Mouse (Mus musculus): ENCODE measurements around the gene Mto1. TPM values are rescaled to one million over a fixed set of nuclear protein-coding genes. Genes with fewer than 3 reads are reported as not detected.

The Mto1 gene
- polyA plus RNA-seq, 1 experiment, result 20.7 TPM

DNA sequence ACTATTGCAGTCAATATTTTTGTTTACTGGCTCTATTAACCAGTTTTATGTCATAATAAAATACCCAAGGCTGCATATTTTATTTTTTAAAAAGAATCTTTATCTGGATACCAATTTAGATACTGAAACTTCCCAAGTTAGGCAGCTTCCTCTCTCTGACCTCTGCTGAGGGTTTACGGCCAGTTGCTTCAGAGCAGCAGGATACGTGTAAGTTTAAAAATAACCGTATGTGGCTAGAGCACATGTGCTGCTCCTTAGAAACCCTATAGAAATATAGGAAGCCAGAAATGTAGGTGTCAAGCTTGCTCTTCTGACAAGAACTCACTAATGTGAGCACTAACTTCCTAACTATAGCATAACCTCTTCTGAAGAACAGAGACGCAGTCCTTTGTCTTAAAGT lies 15.3 kb downstream of the Mto1 start:
- TF ChIP-seq GATA1 (IDR thresholded peaks at IDR 0.05; ENCODE audit: low read length), result no peak

DNA sequence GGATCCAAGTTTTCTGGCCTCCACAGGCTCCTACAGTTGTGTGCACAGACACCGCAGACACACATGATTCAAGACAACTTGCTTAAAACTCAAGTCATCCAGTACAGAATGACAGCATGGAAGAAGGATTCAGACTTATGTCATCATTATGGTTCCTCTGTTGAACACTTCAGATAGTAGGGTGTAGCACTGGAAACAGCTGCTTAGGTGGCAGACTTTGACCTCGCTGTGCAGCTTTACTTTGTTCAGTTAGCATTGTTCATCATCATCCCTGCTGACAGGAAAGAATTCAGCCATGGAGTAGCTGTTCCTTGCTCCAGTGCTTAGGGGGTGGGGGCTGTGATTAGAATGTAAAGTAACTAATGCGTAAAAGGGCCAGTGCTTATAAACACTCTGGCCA lies 17.7 kb downstream of the Mto1 start:
- no peak for TF ChIP-seq GATA1 (IDR thresholded peaks at IDR 0.05; ENCODE audit: low read length)

- TF ChIP-seq GATA1 (IDR thresholded peaks at IDR 0.05; ENCODE audit: low read length), result no peak
Observed at GRCm38 (mm10) chr9:78473588-78473987, 25.6 kb downstream of the Mto1 start.

DNA sequence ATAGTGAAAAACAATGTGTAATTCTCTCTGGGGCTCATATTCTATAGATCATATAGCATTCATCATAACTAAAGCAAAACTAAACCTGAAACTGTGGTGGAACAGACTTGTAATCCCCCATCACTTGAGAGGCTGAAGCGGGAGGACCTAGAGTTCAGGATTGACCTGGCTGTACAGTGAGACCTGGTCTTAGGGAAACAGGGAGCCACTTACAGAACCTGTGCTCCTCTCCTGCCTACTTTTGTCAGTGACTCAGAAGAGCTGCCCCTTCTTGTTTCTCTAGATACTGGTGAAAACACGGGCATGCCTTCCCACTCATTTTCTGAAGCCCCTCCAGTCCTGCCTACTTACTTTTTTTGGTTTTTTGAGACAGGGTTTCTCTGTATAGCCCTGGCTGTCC lies 26.3 kb downstream of the Mto1 start:
- TF ChIP-seq GATA1 (IDR thresholded peaks at IDR 0.05; ENCODE audit: low read length), result no peak

GRCm38 (mm10) chr9:78474771-78475382 lies 26.9 kb downstream of the Mto1 start:
- TF ChIP-seq GATA1 (IDR thresholded peaks at IDR 0.05; ENCODE audit: low read length), result no peak

DNA sequence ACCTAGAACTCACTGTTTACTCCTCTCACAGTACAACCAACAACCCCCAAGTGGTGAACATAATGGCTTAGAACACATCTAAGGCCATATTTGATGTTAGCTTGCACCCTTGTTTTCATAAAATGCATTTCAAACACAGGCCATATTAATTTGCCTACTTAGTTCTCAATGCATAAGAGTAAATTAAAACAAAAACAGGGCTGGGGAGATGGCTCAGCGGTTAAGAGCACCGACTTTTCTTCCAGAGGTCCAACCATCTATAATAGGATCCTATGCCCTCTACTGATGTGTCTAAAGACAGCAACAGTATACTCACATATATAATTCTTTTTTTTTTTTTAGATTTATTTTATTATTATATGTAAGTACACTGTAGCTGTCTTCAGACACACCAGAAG lies 27.4 kb downstream of the Mto1 start:
- TF ChIP-seq GATA1 (IDR thresholded peaks at IDR 0.05; ENCODE audit: low read length), result no peak

DNA sequence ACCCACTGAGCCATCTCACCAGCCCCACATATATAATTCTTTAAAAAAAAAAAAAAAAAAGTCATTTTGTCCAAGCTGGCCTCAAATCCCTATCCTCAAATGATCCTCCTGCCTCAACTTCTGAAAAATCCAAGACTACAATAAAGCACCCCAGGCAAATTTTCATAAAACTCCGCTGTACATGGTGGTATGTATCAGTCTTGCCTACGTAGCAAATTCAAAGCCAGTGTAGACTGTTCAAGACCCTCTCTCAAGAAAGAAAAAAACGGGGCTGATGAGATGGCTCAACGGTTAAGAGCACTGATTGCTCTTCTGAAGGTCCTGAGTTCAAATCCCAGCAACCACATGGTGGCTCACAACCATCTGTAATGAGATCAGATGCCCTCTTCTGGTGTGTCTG lies 27.9 kb downstream of the Mto1 start:
- TF ChIP-seq GATA1 (IDR thresholded peaks at IDR 0.05; ENCODE audit: low read length), result no peak

GRCm38 (mm10) chr9:78476531-78477020 lies 28.6 kb downstream of the Mto1 start:
- no peak for TF ChIP-seq GATA1 (IDR thresholded peaks at IDR 0.05; ENCODE audit: low read length)

GRCm38 (mm10) chr9:78477021-78477551 lies 29.1 kb downstream of the Mto1 start:
- TF ChIP-seq GATA1 (IDR thresholded peaks at IDR 0.05; ENCODE audit: low read length), result no peak

GRCm38 (mm10) chr9:78480706-78481358 lies 32.8 kb downstream of the Mto1 start:
- TF ChIP-seq GATA1 (IDR thresholded peaks at IDR 0.05; ENCODE audit: low read length), result no peak

DNA sequence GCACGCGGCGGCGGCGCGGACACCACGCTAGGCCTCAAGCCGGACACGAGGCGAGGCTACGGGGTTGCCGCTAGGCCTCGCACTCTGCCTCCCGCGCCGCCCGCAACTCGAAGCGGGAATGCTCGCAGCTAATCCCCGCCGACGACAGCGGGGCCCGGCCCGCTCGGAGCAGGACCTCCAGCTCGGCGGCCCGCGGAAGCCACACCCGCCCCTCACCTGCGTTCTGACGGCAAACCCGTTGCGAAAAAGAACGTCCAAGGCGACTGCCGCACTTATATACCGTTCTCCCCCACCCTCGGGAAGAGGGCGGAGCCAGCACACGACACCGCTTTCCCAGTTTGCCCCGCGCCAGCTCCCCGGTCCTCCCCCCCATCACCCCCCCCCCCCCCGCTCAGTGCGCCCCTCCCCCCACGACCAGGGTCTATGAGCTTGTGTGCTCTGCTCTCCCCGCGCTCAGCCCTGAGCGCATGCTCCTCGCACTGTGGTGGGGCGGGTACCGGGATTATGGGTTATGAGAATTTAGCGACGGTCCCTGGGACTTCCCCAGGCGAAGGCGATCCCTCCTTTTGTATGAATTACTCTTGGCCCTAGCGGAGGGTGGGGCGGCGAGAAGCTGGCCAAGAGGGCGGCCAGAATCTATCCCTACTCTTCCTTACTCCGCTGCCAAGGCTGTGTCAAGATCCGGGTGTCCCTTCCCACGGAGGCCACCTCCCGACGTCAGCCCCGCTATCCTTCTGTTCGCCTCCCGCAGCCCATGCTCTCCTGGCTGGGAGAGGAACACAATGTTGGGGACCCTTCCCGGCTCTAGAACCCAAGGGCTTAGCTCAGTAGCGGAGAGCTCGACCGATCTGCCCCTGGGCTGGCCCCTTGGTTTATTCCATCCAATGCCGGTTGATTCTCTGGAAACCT lies 33.7 kb downstream of the Mto1 start:
- no peak for TF ChIP-seq GATA1 (IDR thresholded peaks at IDR 0.05; ENCODE audit: low read length)

DNA sequence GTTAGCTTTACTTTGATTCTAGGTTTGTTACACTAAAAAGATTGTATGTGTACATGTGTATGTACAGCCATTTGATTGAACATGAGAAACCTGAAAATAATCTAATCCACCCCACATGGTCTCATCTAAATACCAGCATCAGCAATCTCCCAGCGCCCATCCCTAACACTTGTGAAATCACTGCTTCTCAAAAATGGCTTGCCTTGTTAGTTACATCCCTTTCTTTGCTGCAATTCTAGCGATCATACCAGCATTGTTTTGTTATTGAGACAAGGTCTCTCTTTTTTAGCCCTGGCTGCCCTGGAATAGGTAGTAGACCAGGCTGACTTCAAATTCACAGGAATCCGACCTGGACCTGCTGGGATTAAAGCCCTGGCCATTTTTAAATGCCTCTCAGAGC lies 34.4 kb downstream of the Mto1 start:
- no peak for TF ChIP-seq GATA1 (IDR thresholded peaks at IDR 0.05; ENCODE audit: low read length)

GRCm38 (mm10) chr9:78484660-78485059 lies 36.7 kb downstream of the Mto1 start:
- TF ChIP-seq GATA1 (IDR thresholded peaks at IDR 0.05; ENCODE audit: low read length), result no peak

DNA sequence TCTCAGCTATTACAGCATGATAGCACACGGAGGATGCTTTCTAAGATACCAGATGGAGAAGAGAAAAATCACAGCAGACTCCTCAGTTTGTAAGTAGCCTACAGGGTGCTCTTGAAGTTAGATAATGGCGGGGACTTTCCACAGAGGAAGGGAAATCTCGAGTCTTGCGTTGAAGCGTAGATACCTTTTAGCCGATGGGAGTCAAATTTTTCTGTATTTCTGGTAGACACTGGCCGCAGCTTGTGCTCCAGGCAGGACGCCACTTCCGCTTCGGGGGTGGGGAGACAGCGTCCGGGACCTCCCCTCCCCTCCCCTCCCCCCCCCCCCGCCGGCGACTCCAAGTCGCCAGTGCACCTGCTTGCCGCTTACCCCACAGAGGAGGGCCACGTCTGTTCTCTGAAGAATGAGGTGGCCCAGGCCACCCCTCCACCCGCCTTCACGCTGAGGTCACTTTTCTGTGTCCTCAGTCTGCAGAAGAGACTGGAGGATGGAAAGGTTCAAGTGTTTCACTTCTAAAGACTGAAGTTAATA lies 40.9 kb downstream of the Mto1 start, which contains the start of gene Eef1a1:
Gene Eef1a1, minus strand, starts transcription at position 262 of the 531 bp plus-strand sequence.
- TF ChIP-seq GATA1 (IDR thresholded peaks at IDR 0.05; ENCODE audit: low read length), result no peak

- no peak for TF ChIP-seq GATA1 (IDR thresholded peaks at IDR 0.05; ENCODE audit: low read length)
Observed at GRCm38 (mm10) chr9:78491169-78491568, 43.2 kb downstream of the Mto1 start.

GRCm38 (mm10) chr9:78492254-78492653 lies 44.2 kb downstream of the Mto1 start:
- TF ChIP-seq GATA1 (IDR thresholded peaks at IDR 0.05; ENCODE audit: low read length), result no peak
